Mouse (Mus musculus): ENCODE measurements around the gene Lrrc10. TPM values are rescaled to one million over a fixed set of nuclear protein-coding genes. Genes with fewer than 3 reads are reported as not detected.
A peak's percentile ranks its signal among the peaks of the same experiment; 100 is the strongest.

Gene Lrrc10
- total RNA-seq, 2 experiments from 2014 or later: 0.32 TPM; not detected in 1

GRCm38 (mm10) chr10:117062894-117063253 lies 17.7 kb downstream of the Lrrc10 start:
- no peak for TF ChIP-seq CTCF (conservative IDR thresholded peaks at IDR 0.05)
- peak overlapping the region; percentile 79 for H3K4me3 ChIP-seq
- H3K27ac ChIP-seq: peak overlapping the region; percentile 86
- DNase-seq (ENCODE audit: low spot score in 2 of 2): no peak

GRCm38 (mm10) chr10:117063254-117064021 lies 18.3 kb downstream of the Lrrc10 start, which contains the start of gene Cct2:
Gene Cct2, minus strand, starts transcription at chr10:117063814.
- peak within 1 kb of the TSS; percentile 79 for H3K4me3 ChIP-seq
- TF ChIP-seq CTCF (conservative IDR thresholded peaks at IDR 0.05): peak; percentile 34
- peak; percentile 89 to 92 for DNase-seq (ENCODE audit: low spot score in 2 of 2)
- peak within 1 kb of the TSS; percentile 86 for H3K27ac ChIP-seq

- Histone ChIP-seq H3K27ac (peak overlapping the region; percentile 78), H3K4me3 (peak overlapping the region; percentile 79)
- TF ChIP-seq CTCF (conservative IDR thresholded peaks at IDR 0.05): no peak
- no peak for DNase-seq (ENCODE audit: low spot score in 2 of 2)
Measured at GRCm38 (mm10) chr10:117064076-117064475, 18.9 kb downstream of the Lrrc10 start.

GRCm38 (mm10) chr10:117069109-117069508 lies 24.0 kb downstream of the Lrrc10 start:
- Histone ChIP-seq H3K27ac (no peak overlapping the region), H3K4me3 (no peak overlapping the region)
- peak; percentile 51 for TF ChIP-seq CTCF (conservative IDR thresholded peaks at IDR 0.05)
- no peak for DNase-seq (ENCODE audit: low spot score in 2 of 2)

- no peak for DNase-seq (ENCODE audit: low spot score in 2 of 2)
- Histone ChIP-seq H3K4me3 (no peak overlapping the region), H3K27ac (no peak overlapping the region)
- no peak for TF ChIP-seq CTCF (conservative IDR thresholded peaks at IDR 0.05)
Measured at GRCm38 (mm10) chr10:117072191-117072888, 27.2 kb downstream of the Lrrc10 start.

- DNase-seq (ENCODE audit: low spot score in 2 of 2): no peak
- H3K4me3 ChIP-seq: no peak overlapping the region
- no peak overlapping the region for H3K27ac ChIP-seq
- no peak for TF ChIP-seq CTCF (conservative IDR thresholded peaks at IDR 0.05)
Measured at GRCm38 (mm10) chr10:117073176-117073575, 28.0 kb downstream of the Lrrc10 start.

GRCm38 (mm10) chr10:117078284-117078683 lies 33.1 kb downstream of the Lrrc10 start:
- TF ChIP-seq CTCF (conservative IDR thresholded peaks at IDR 0.05): peak; percentile 69
- no peak overlapping the region for H3K27ac ChIP-seq
- DNase-seq (ENCODE audit: low spot score in 2 of 2): no peak
- no peak overlapping the region for H3K4me3 ChIP-seq

GRCm38 (mm10) chr10:117081326-117081725 lies 36.2 kb downstream of the Lrrc10 start:
- no peak for TF ChIP-seq CTCF (conservative IDR thresholded peaks at IDR 0.05)
- DNase-seq (ENCODE audit: low spot score in 2 of 2): no peak
- Histone ChIP-seq H3K27ac (no peak overlapping the region), H3K4me3 (no peak overlapping the region)

GRCm38 (mm10) chr10:117081914-117082359 lies 36.8 kb downstream of the Lrrc10 start:
- DNase-seq (ENCODE audit: low spot score in 2 of 2): no peak
- no peak overlapping the region for H3K27ac ChIP-seq
- no peak for TF ChIP-seq CTCF (conservative IDR thresholded peaks at IDR 0.05)
- H3K4me3 ChIP-seq: no peak overlapping the region

GRCm38 (mm10) chr10:117089628-117090027 lies 44.5 kb downstream of the Lrrc10 start:
- Histone ChIP-seq H3K4me3 (no peak overlapping the region), H3K27ac (no peak overlapping the region)
- DNase-seq (ENCODE audit: low spot score in 2 of 2): no peak
- TF ChIP-seq CTCF (conservative IDR thresholded peaks at IDR 0.05): peak; percentile 34; the same call in 1 of the 2 replicates

GRCm38 (mm10) chr10:117094504-117095329 lies 49.6 kb downstream of the Lrrc10 start:
- DNase-seq (ENCODE audit: low spot score in 2 of 2): peak in 1 of 2 experiments; percentile 23
- TF ChIP-seq CTCF (conservative IDR thresholded peaks at IDR 0.05): no peak
- peak overlapping the region; percentile 75 for H3K27ac ChIP-seq

GRCm38 (mm10) chr10:117096096-117096495 lies 51.0 kb downstream of the Lrrc10 start:
- no peak for TF ChIP-seq CTCF (conservative IDR thresholded peaks at IDR 0.05)
- Histone ChIP-seq H3K4me3 (no peak overlapping the region), H3K27ac (no peak overlapping the region)
- no peak for DNase-seq (ENCODE audit: low spot score in 2 of 2)

More at GRCm38 (mm10) chr10:117094504-117095329, 49.6 kb downstream of the Lrrc10 start:
- peak overlapping the region; percentile 7; the same call in 1 of the 2 replicates for H3K4me3 ChIP-seq

Other genes starting within 250 kb of the Lrrc10 start
- gene Myrfl, start 148.4 kb upstream of the Lrrc10 start, total RNA-seq (2021): under 1 TPM; 0.32 to 0.33 TPM
- gene Rab3ip, start 94.6 kb upstream of the Lrrc10 start, total RNA-seq (2021): 10 to 100 TPM; 64.2 to 70.9 TPM
- not detected for gene Gm10271, start 72.7 kb upstream of the Lrrc10 start, total RNA-seq (2021)
- gene Best3, start 59.0 kb upstream of the Lrrc10 start, total RNA-seq (2021): 1 to 10 TPM; 2.1 to 2.4 TPM
- 100 to 1,000 TPM; 167 to 176 TPM for gene Cct2, start 18.5 kb downstream of the Lrrc10 start, total RNA-seq (2021)
- gene Frs2, start 103.2 kb downstream of the Lrrc10 start, total RNA-seq (2021): 10 to 100 TPM; 36.3 to 37.5 TPM
- 10 to 100 TPM; 45.2 to 49.3 TPM for gene Yeats4, start 179.2 kb downstream of the Lrrc10 start, total RNA-seq (2021)
- not detected for gene 9530003J23Rik, start 193.4 kb downstream of the Lrrc10 start, total RNA-seq (2021)
- gene Lyz2, start 237.0 kb downstream of the Lrrc10 start, total RNA-seq (2021): 10 to 100 TPM; 11.5 to 14.1 TPM
- gene Lyz1, start 247.5 kb downstream of the Lrrc10 start, total RNA-seq (2021): 1 to 10 TPM in 1 of 2 experiments, under 1 TPM in 1; 0.86 to 1.3 TPM